Mouse (Mus musculus) spleen, adult 12 weeks (tissue): ENCODE measurements around the gene Idua.

Experiments used
- DNase-seq: peaks from one replicate; pipeline ENCODE4 v3.0.0; 2022; ENCODE audit warnings: low spot score

Gene Idua

DNA sequence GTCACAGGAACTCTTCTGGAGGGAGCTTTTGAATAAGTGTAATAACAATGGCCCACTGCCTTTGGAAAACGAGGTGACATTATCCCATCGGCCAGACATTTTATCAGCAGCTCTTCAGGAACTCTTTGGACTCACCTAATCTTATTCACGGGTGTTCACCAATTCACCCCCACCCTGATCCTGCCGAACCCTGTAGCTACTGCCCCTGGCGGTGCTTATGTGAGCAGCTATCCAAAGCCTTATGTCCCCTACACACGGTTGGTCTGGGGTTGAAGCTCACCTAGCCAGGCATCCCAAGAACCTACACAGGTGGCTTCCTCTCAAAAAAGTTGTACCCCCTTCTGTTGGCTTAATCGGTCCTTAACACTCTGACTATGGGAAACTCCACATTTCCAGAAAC, 59.6 kb downstream of the Idua start:
- no peak for DNase-seq

DNA sequence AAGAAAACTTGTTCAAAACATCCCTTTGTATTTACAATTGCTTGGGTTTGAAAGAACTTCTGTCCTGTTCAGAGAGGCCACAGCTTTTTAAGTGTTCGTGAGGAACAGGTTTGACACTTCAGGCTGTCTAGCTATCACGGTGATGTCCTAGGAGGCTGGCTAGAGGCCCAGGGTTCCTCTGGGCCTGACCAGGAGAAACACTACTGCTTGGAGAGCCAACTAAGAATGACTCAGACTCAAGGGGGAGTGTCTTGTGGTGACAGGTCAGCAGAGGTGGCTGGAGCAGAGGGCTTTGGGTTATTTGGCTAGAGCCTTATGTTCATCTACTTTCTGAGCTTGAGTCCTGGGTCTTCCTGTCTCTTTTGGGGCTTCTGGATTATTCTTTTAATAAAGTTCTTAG, 63.9 kb downstream of the Idua start:
- DNase-seq = no peak

DNA sequence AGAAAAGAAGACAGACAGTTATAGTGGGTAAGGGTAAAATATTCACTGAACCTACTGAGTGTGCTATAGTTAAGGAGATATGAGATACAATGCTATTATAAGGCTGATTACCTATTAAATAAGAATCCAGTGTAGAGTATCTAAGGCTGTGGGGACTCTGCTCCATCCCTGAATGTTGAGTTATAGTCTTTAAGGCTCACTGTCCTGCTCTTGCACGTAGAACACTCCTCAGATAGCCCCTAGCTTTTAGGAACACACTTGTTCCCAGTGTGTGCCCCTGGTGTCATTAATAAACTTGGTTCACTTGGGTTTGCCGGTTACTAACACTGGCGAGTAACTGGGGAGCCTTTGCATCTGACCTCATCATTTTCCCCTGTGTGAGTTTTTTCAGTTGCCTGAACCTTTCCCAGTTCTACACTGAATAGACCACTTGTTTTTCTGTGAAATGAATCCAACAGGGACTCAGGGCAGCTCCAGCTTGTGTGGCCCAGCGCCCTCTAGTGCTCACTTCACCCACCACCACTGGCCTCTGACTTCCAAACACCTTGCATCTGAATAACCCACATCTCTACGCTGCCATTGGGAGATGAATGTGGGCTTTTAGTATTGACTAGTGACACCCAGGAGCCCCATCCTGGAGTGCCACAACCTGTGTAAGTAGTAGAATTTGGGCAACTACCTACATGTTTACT, 66.6 kb downstream of the Idua start:
- no peak for DNase-seq

DNA sequence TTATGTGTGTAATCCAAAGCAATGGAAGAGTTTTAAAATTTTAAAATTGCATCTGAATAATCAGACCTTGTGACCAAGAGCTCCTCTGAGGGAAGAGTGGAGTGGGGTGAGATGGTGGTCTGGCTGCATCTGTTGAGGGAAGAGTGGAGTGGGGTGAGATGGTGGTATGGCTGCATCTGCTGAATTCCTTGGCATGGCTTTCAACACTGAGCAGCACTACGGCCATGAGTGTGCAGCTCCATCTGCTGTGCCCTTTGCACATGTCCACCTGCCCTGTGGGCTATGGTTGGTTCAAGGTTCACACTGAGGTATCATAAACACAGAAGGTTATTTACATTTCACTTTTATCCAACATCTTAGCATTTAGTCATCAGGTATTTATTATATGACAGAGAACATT, 67.3 kb downstream of the Idua start:
- DNase-seq = no peak
